Mouse (Mus musculus): ENCODE measurements around the gene Rab37.

Rab37 gene

GRCm38 (mm10) chr11:115103470-115104413 is 12.5 kb downstream of the Rab37 start:
- TF ChIP-seq CTCF (conservative IDR thresholded peaks at IDR 0.05; ENCODE audit: low read length) (no peak), POU5F1 (IDR thresholded peaks at IDR 0.05; ENCODE audit: borderline replicate concordance, low read length) (no peak), NANOG (IDR thresholded peaks at IDR 0.05; ENCODE audit: borderline replicate concordance, low read length) (no peak)
- H3K9me3 ChIP-seq (ENCODE audit: low read length) = no peaks in the 10 kb centered on the region

DNA sequence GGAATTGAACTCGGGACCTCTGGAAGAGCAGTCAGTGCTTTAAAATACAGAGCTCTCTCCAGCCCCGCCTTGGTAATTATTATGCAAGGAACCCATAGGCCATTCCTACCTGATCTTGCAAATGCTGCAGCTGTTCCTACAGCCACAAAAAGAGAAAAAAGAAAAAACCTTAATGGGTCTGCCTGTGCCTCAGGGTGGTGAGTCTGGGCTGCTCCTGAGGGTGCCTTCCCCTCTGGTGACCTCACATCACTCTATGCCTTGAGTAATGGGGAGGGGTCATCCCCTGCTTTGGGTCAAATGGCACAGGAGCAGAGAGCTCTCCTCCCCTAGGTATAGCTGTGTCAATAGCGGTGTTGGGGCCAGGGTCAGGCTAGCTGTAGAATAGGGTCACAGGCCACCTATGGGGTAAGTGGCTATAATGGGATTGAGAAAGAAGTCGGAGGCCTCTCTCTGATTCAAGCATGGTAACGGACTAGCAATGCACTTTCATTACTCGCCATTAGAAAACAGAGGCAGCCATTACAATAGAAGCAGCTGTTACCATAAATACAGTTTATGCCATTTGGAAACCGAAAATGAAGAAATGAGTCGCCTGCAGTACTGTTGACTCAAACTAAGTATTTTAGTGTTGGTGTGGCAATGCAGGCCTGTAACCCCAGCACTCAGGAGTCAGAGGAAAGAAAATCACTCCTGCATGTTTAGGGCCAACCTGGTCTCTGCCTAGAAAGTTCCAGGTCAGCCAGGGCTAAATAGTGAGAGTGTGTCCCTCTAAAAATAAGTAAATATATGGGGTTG is 13.7 kb downstream of the Rab37 start:
- peaks cover 5% of the 10 kb centered on the region for H3K36me3 ChIP-seq (ENCODE audit: insufficient read depth, low read length)
- no peaks in the 10 kb centered on the region for H3K27me3 ChIP-seq (ENCODE audit: insufficient read depth, low read length)

More at GRCm38 (mm10) chr11:115103470-115104413, 12.5 kb downstream of the Rab37 start:
- Histone ChIP-seq H3K27me3 (ENCODE audit: insufficient read depth, low read length) (no peaks in the 10 kb centered on the region), H3K4me1 (replicated peaks; ENCODE audit: low read depth, low read length) (peaks cover 69% of the 10 kb centered on the region), H3K36me3 (ENCODE audit: insufficient read depth, low read length) (peaks cover 6% of the 10 kb centered on the region), H3K4me3 (replicated peaks; ENCODE audit: low read length) (peak overlapping the region; percentile 44)

GRCm38 (mm10) chr11:115106638-115107037 is 15.4 kb downstream of the Rab37 start:
- H3K4me1 ChIP-seq (replicated peaks; ENCODE audit: low read depth, low read length) = peaks cover 40% of the 10 kb centered on the region
- no peak overlapping the region for H3K4me3 ChIP-seq (replicated peaks; ENCODE audit: low read length)
- H3K27me3 ChIP-seq (ENCODE audit: insufficient read depth, low read length) = no peaks in the 10 kb centered on the region
- H3K36me3 ChIP-seq (ENCODE audit: insufficient read depth, low read length) = no peaks in the 10 kb centered on the region
- no peaks in the 10 kb centered on the region for H3K9me3 ChIP-seq (ENCODE audit: low read length)
- no peak for TF ChIP-seq NANOG (IDR thresholded peaks at IDR 0.05; ENCODE audit: borderline replicate concordance, low read length)
- TF ChIP-seq CTCF (conservative IDR thresholded peaks at IDR 0.05; ENCODE audit: low read length) = no peak
- TF ChIP-seq POU5F1 (IDR thresholded peaks at IDR 0.05; ENCODE audit: borderline replicate concordance, low read length) = no peak

More for the DNA sequence above, 13.7 kb downstream of the Rab37 start:
- Histone ChIP-seq H3K4me3 (replicated peaks; ENCODE audit: low read length) (no peak overlapping the region), H3K4me1 (replicated peaks; ENCODE audit: low read depth, low read length) (peaks cover 57% of the 10 kb centered on the region), H3K9me3 (ENCODE audit: low read length) (no peaks in the 10 kb centered on the region)
- no peak for TF ChIP-seq NANOG (IDR thresholded peaks at IDR 0.05; ENCODE audit: borderline replicate concordance, low read length)
- no peak for TF ChIP-seq POU5F1 (IDR thresholded peaks at IDR 0.05; ENCODE audit: borderline replicate concordance, low read length)
- TF ChIP-seq CTCF (conservative IDR thresholded peaks at IDR 0.05; ENCODE audit: low read length) = no peak

DNA sequence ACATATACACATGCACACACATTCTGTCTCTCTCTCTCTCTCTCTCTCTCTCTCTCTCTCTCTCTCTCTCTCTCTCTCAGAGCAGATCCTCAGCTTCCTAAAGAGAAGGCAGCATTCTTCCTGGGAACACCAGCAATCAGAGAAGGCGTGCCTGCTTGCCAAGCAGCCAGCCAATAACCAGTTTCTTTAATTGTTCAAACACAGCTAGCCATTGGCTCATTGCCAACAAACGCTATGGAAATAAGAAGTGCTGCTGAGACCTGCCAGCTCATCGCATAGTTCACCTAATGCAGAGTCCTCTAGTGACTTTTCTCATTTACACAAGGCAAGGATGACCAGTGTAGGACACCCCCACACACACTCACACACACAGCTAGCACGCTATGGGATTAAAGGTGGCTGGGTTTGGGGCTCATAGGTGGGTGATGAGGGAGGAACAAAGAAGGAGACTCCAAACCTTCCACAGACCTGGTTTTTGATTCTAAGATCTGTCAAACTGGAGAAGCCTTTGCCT is 16.2 kb downstream of the Rab37 start:
- Histone ChIP-seq H3K4me1 (replicated peaks; ENCODE audit: low read depth, low read length) (peaks cover 32% of the 10 kb centered on the region), H3K36me3 (ENCODE audit: insufficient read depth, low read length) (no peaks in the 10 kb centered on the region), H3K4me3 (replicated peaks; ENCODE audit: low read length) (no peak overlapping the region), H3K9me3 (ENCODE audit: low read length) (no peaks in the 10 kb centered on the region), H3K27me3 (ENCODE audit: insufficient read depth, low read length) (no peaks in the 10 kb centered on the region)
- TF ChIP-seq CTCF (conservative IDR thresholded peaks at IDR 0.05; ENCODE audit: low read length) (no peak), NANOG (IDR thresholded peaks at IDR 0.05; ENCODE audit: borderline replicate concordance, low read length) (no peak), POU5F1 (IDR thresholded peaks at IDR 0.05; ENCODE audit: borderline replicate concordance, low read length) (no peak)

- Histone ChIP-seq H3K9me3 (ENCODE audit: low read length) (no peaks in the 10 kb centered on the region), H3K27me3 (ENCODE audit: insufficient read depth, low read length) (no peaks in the 10 kb centered on the region), H3K4me1 (replicated peaks; ENCODE audit: low read depth, low read length) (peaks cover 26% of the 10 kb centered on the region), H3K36me3 (ENCODE audit: insufficient read depth, low read length) (no peaks in the 10 kb centered on the region), H3K4me3 (replicated peaks; ENCODE audit: low read length) (no peak overlapping the region)
- TF ChIP-seq NANOG (IDR thresholded peaks at IDR 0.05; ENCODE audit: borderline replicate concordance, low read length) = no peak
- TF ChIP-seq CTCF (conservative IDR thresholded peaks at IDR 0.05; ENCODE audit: low read length) = no peak
- TF ChIP-seq POU5F1 (IDR thresholded peaks at IDR 0.05; ENCODE audit: borderline replicate concordance, low read length) = no peak
These were observed 16.9 kb downstream of the Rab37 start for GRCm38 (mm10) chr11:115108176-115108575.

- no peaks in the 10 kb centered on the region for H3K36me3 ChIP-seq (ENCODE audit: insufficient read depth, low read length)
- H3K27me3 ChIP-seq (ENCODE audit: insufficient read depth, low read length) = no peaks in the 10 kb centered on the region
- no peaks in the 10 kb centered on the region for H3K9me3 ChIP-seq (ENCODE audit: low read length)
- H3K4me1 ChIP-seq (replicated peaks; ENCODE audit: low read depth, low read length) = peaks cover 14% of the 10 kb centered on the region
- H3K4me3 ChIP-seq (replicated peaks; ENCODE audit: low read length) = no peak overlapping the region
- no peak for TF ChIP-seq NANOG (IDR thresholded peaks at IDR 0.05; ENCODE audit: borderline replicate concordance, low read length)
- TF ChIP-seq POU5F1 (IDR thresholded peaks at IDR 0.05; ENCODE audit: borderline replicate concordance, low read length) = no peak
- TF ChIP-seq CTCF (conservative IDR thresholded peaks at IDR 0.05; ENCODE audit: low read length) = no peak
These were observed 19.0 kb downstream of the Rab37 start for GRCm38 (mm10) chr11:115110271-115110670.

GRCm38 (mm10) chr11:115112196-115112595 is 21.0 kb downstream of the Rab37 start:
- Histone ChIP-seq H3K36me3 (ENCODE audit: insufficient read depth, low read length) (no peaks in the 10 kb centered on the region), H3K9me3 (ENCODE audit: low read length) (no peaks in the 10 kb centered on the region), H3K4me1 (replicated peaks; ENCODE audit: low read depth, low read length) (peaks cover 15% of the 10 kb centered on the region), H3K4me3 (replicated peaks; ENCODE audit: low read length) (no peak overlapping the region), H3K27me3 (ENCODE audit: insufficient read depth, low read length) (peaks cover 4% of the 10 kb centered on the region; the same call in 1 of the 2 replicates)
- TF ChIP-seq NANOG (IDR thresholded peaks at IDR 0.05; ENCODE audit: borderline replicate concordance, low read length) = no peak
- TF ChIP-seq CTCF (conservative IDR thresholded peaks at IDR 0.05; ENCODE audit: low read length) = no peak
- no peak for TF ChIP-seq POU5F1 (IDR thresholded peaks at IDR 0.05; ENCODE audit: borderline replicate concordance, low read length)

- H3K4me1 ChIP-seq (replicated peaks; ENCODE audit: low read depth, low read length) = peaks cover 6% of the 10 kb centered on the region
- peaks cover 24% of the 10 kb centered on the region for H3K27me3 ChIP-seq (ENCODE audit: insufficient read depth, low read length)
- no peaks in the 10 kb centered on the region for H3K9me3 ChIP-seq (ENCODE audit: low read length)
- no peaks in the 10 kb centered on the region for H3K36me3 ChIP-seq (ENCODE audit: insufficient read depth, low read length)
- no peak overlapping the region for H3K4me3 ChIP-seq (replicated peaks; ENCODE audit: low read length)
- TF ChIP-seq POU5F1 (IDR thresholded peaks at IDR 0.05; ENCODE audit: borderline replicate concordance, low read length) (no peak), NANOG (IDR thresholded peaks at IDR 0.05; ENCODE audit: borderline replicate concordance, low read length) (no peak), CTCF (conservative IDR thresholded peaks at IDR 0.05; ENCODE audit: low read length) (no peak)
These were observed 28.2 kb downstream of the Rab37 start for GRCm38 (mm10) chr11:115119409-115119808.

Data from E14TG2a.4 (cell line).